Mouse (Mus musculus) left cerebral cortex, adult 8-10 months (tissue): ENCODE measurements at regions not wholly inside any gene's neighbourhood (a gene's known extent, or its start where the extent isn't known, plus 50 kb on each side); places are given as distances from the start of the nearest gene placed in this dataset.

Experiments used
- DNase-seq, 2 experiments: peaks; one replicate each; pipeline ENCODE4 v3.0.0; 2022; ENCODE audit warnings: low spot score in 2 of 2

DNA sequence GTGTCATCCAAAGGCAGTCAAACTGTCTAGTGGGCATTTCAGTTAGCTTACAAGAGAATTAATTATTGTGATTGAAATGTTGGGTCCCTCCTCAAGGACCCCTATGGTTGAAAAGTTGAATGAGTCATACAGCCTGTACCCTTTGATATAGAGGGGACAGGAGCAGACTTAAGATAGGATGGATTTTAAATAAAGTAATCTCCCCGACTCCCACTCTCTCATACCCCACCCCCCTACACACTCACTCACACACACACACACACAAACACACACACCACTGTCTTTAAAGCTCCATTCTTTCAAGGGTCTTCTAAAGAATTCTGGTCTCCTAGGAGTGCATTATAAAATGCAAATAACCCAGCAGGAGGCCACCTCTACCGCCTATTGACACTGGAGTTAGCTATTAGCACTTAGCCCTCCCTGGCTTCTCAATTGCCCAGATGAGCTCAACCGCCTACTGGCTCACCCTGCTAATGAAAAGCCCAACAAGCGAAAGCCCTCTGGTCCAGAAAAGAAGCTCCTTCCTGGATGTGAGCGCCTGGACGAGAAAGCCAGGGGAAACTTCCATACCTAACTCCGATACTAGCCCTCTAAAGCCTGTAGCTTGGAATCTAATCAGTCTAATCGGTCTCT, 236.3 kb upstream of the Rgma start:
- no peak for DNase-seq

DNA sequence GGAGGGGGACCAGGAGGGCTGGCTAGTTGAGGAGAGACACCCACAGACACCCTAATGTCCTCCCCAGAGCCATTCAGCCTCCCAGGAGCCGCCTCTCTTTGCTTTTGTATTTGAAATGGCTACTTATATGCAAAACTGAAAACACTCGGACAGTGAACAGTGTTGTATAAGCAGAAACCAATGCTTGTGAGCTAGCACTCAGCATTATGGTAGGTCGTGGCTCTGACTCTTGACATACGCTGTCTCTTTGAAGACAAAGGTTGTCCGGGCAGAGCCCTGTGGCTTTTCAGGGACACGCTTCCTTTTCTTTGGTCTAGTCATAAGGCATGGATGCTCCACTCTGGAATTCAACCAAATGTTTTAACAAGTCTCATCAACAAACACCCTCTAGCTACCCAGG, 235.4 kb upstream of the Rgma start:
- DNase-seq = no peak

DNA sequence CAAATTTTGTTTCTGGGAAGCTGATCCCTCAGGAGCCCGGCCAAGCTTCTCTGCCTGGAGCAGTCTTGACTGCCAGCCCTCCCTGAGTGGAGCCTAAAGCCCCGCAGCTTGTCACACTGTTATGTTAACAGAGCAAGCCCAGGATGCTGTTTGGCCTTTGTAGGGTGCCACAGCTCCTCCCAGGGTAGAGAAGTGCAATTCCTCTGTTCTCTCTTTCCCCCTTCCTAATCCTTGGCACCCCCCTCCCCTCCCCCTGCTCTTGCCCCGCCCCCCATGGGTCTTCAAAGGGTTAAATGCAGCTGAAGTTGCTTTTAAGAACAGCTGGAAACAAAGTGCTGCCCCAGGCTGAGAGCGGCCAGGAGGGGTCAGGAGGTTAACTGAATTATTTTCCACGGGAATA, 234.1 kb upstream of the Rgma start:
- no peak for DNase-seq

DNA sequence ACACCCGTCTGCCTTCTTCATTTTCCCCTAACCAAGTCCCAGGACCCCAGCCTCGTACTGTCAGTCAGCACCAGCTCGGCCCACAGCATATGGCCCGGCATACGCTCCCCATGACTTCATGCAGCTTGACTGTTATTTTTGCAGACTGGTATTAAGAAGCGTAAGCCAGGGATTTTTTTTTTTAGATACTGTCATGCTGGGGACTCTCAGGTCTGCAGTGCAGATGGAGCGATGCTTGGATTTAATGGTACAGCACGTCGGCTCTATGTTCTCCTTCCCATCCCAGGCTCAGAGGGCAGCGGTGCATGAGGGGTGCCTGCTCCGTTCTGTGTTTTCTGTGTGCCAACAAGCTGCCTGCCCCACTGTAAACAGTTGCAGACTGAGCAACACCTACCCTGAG, 231.4 kb upstream of the Rgma start:
- no peak for DNase-seq

DNA sequence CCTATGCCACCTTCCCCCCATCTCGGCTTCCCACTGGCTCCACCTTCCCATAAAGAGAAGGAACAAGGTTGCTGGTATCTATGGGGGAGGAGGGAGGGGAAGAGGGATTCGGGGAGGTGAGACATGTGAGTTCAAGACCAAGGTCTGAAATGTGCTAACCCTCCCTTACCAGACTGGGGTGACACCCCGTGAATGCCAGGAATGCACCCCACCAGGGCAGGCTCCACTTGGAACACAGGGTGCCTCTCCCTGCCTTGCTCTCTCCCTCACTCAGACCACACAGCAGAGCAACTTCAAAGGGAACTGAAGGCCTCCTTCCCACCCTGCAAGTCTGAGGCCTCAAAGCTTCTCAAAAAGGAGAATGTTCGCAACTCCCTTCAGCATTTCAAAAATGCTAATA, 230.5 kb upstream of the Rgma start:
- no peak for DNase-seq

DNA sequence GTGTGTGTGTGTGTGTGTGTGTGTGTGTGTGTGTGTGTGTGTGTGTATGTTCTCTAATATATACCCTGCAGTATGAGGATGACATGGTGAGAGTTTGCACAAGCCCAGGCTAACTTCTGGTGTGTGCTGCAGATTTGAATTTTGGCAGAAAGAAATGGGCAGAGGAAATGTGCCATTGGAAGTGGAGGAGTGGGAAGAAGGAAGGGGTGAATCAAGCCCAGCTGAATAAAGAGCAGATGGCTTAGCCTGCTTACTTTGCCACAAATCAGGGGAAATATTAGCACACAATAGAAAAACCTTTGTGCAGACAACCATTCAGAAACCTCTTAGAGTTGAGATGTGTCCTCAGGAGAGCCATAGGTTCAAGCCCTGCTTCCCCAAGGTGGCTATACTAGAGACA, 228.1 kb upstream of the Rgma start:
- DNase-seq = no peak

DNA sequence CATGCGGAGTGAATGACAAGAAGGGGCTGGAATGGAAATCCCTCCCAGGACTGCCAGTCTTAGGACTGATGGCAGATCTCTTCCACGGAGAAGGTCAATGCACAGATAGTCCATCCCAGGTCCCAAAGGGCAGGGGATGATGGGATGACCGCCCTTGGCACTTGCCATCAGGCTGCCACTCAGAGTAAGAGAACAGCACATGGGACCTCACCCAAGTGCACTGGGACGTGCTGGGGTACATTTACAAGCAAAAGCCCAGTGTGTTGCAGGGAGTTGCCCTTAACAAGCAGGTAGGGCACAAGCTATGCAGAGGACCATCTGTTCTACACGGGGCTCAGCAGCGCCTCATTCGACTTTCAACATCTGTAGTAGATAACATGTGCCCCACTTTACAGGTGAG, 224.9 kb upstream of the Rgma start:
- no peak for DNase-seq

DNA sequence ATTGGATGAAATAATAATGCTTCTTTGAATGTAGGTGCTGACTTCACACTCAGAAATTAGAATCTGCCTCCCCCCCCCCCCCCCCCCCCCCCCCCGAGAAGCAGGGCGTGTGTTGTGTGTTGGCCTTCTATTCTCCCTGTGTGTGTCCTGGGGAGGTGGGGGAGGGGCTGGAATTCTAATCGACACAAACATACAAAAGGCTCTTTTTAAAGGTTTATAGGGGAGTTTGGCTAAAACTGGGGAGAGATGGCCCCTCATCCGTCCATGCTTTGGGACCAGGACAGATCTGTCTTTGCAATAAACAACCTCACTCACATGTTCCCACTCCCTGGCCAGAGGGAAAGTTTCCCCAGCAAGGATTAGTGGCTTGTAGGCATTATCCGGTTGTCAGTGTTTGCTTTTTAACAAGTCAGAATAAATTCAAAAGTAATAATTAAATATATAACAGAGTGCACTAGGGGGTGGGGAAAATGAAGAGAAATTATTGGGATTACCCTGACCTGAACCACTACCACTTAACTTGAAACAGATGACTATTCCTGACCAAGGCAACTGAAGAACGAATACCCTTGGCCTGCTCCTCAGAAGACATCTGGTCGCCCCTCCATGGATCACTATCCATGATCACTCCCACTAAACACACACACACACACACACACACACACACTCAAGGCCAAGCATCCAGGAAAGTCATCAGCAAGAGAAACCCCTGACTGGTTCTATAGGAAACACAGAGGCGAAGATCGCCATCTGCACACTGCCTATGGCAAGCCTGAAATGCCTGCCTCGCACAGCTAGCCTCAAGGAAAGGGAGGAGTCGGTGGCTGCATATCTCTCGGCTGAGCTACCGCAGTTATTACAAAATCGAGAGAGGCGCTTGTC, 223.5 kb upstream of the Rgma start:
- no peak for DNase-seq

DNA sequence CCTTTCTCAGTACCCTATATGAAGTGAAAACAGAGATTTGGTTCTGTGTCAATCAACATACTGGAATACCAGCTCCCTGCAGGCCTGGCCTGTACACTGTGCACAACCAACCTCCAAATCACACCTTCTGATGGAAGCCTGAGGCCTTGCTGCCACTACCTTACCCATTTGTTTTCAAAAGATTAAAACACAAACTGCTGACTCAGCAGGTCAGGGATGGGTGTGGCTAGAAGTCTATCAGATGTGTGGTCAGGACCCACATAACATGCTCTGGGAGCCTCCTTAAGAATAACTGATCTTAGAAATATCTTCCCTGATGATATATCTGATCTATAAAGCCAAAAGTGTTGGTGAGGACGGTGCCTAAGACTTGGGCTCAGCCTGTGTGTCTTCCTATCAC, 221.6 kb upstream of the Rgma start:
- DNase-seq = no peak

DNA sequence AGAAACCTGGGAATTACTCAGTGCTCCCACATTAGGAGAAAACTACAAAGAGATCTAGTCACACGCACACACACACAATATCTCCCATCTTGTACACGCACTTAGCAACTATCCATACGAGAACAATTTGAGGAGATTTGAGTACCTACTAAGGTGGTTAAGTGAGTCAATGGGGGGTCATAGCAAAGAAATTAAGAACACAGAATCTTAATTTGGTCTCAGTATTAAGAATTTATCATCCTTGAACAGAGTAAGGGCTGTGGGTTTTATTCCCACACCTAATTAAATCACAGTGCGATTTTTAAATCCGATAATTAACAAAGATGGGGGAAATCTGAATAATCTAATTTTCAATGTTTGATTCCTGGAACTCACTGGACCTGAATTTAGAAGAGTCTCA, 216.5 kb upstream of the Rgma start:
- DNase-seq = no peak

DNA sequence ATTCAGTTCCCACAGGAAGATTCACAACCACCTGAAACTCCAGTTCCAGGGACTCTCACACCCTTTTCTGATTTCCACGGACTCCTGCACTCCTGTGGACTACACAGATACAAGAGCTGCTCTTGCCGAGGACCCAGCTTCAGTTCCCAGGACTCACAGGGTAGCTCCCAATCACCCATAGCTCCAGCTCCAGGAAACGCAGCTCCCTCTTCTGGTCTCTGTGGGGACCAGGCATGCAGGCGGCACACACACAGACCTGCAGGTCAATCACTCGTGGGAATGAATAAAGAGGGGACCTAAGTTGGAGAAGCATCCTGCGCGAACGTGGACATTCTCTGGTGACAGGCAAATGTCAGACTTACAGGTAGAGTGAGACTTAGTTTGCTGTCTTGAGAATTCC, 214.3 kb upstream of the Rgma start:
- no peak for DNase-seq

DNA sequence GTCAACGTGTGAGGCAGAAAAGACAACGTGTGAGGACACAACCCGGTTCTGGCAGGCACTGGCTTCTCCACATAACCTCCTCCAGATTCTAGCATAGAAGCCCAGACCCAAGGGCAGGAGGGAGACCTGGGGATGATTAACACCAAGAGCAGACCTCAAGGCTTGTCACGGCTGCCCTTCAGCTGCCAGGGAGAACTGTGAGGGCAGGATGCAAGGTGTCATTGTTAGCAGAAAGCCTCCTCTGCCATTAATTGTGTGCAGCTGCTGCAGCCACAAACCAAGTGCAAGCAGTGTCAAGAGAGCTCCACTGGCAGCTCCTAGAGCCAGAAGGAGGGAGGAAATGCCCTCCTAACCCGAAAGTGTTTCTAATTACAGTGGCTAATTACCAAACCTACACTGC, 211.6 kb upstream of the Rgma start:
- no peak for DNase-seq

DNA sequence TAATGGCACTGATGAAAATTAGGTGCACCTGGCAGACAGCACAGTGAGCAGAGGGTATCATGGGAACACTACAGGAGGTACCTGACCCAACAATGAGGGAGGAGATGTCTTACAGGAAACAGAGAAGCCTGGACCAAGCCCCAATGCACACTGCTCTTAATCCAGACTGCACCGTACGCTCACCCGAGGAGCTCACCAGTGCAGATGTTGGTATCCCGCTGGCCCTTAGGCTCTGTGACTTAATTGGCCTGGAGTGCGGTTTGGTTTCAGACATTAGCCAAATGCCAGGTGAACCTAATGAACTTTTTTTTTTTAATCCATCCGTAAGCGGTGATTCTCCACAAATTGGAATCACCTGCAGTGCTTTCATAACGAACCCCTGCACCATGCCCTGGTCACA, 209.8 kb upstream of the Rgma start:
- no peak for DNase-seq

DNA sequence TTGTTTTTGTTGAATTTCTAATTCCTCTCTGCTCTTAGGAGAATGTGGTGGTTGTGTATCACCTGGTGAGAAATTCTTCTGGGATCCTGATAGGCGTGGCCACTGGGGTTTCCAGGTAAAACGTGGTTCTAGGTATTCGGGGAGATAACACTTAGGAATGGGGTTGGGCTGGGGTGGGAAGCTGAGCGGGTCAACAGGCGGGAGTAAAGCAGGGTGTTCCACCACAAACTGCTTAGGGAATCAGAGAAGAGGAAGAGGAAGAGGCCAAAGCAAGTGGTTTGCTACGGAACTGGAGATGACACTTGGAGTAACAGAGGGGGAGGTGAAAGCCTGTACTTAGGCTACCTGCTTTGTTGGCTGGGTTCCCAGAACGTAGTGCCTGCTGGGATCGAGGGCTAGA, 205.9 kb upstream of the Rgma start:
- DNase-seq = no peak

DNA sequence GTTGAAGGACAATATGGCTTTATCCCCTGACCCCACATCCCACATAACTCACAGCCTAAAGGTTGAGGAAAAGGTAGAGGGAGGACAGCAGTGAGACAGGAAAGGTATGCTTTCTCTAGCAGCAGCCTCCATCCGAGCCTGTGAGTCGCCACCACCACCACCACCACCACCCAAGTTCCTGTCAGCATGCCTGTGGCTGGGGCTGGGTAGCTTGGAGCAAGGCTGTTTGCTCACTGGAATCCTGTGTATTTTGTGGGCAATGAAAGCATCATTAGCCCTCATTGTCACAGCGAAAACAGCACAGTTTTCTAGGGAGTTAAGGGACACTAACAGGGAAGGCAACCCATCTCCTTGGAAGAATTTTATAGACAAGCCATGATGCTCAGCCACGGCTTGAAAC, 202.7 kb upstream of the Rgma start:
- no peak for DNase-seq

DNA sequence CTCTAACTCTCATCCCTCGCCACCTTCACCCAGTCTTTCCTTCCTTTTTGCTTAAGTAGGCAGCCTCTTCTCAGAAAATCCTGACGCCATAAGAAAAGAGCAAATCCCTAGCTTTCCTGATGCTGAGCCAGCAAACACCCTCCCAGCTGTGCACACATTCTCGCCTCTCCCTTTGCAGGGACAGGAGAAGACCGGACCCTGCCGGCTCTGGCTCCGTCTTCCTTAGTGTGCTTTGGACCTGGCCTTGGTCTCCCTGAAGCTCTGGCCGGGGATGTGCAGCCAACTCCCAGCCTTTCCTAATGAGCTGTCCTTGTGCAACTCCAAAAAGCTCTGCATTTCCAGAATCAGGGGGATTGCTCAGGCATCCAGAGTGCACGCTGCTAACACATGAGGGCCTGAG, 191.5 kb upstream of the Rgma start:
- DNase-seq = no peak

DNA sequence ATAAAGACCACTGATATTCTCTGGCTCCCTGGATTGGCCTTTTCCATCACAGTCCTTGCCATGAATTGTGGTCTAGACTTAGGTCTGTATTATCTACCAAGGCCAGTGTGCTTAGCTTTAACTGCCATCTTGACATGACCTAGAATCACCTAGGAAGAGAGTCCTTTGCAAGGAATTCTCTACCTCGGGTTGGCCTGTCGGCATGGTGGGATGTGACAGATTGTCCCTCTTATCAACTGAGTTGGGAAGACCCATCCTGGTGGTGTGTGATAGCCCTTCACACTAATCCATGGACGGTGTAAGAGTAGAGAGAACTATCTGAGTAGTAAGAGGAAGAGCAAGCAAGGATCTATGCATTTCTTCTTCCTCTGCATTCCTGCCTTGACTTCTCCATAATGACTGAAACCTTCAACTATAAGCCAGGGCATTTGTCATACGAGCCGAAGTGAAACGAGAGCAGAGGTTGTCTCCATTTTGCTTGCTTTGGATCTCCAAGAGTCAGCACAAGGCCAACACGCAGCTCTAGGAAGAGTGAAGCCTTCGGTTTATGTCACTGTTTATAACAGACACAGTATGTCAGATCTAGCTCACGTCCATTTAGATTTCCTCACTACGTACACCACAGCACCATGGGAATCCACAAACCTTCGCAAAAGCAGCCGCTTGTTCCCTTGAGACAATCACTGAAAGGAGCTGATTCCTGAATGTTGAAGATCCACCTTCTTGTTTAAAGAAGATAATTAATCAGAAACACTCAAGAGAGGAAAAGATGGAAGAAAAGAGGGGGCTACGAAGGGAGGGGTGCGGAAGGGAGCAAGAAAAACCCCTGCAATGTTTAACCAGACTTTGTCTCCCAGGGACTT, 190.9 kb upstream of the Rgma start:
- DNase-seq = no peak

DNA sequence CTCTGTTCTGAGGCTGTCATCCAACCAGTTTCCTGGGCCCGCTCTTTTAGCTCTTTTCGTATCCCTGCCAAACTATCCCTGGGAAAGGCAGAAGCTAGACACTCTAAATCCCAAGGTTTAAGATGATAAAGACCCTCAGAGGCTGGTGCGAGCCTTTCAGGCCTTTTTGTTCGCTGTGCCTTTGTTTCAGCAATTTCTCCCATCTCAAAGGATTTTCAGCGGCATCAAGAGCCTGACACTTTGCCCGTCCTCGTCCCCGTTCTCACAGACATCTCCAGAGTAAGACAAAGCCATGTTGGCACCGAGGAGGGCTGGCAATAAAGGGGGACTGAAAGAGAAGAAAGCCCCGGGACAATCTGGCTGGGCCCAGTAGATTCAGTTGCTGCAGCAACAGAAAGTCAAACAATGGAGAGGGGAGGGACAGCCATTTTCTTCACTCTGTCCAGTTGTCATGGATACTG, 190.2 kb upstream of the Rgma start:
- DNase-seq = peak in 1 of 2 experiments; percentile 65

DNA sequence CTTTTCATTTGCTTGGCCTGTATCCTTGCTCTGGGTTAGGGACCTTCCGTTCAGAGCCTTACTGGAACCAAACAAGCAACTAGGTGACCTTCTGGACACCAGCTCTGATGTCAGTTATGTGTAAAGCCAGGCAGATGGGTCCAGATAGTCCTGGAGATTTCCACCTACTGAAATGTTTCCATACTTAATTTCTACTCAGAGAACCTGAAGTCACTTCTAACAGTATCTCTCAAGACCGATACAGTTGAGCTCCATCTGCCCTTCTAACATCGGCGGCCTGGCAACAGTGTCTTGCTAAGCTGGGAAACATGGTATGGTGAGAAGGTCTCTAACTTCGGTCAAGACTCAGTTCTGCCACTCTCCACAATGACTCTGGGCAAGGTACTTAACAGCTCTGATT, 189.7 kb upstream of the Rgma start:
- no peak for DNase-seq

DNA sequence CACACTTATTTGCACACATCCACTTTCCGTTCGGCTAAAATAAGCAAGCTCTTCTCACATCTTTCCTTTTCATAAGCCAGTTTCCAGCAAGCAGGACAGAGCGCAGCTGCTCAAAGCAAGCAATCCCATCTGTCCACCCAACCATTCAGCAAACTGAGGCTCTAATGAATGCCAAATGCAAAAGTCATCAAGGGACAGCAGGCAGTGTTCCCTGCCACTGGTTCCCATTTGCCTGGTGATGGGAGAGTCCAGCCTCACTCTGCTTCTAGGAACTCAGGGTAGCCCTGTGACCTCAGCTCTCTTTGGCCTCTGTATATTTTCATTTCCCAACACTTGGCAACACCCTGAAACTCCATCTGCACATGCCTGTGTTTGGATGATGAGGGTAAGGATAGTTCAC, 188.8 kb upstream of the Rgma start:
- DNase-seq = peak in 1 of 2 experiments; percentile 67

DNA sequence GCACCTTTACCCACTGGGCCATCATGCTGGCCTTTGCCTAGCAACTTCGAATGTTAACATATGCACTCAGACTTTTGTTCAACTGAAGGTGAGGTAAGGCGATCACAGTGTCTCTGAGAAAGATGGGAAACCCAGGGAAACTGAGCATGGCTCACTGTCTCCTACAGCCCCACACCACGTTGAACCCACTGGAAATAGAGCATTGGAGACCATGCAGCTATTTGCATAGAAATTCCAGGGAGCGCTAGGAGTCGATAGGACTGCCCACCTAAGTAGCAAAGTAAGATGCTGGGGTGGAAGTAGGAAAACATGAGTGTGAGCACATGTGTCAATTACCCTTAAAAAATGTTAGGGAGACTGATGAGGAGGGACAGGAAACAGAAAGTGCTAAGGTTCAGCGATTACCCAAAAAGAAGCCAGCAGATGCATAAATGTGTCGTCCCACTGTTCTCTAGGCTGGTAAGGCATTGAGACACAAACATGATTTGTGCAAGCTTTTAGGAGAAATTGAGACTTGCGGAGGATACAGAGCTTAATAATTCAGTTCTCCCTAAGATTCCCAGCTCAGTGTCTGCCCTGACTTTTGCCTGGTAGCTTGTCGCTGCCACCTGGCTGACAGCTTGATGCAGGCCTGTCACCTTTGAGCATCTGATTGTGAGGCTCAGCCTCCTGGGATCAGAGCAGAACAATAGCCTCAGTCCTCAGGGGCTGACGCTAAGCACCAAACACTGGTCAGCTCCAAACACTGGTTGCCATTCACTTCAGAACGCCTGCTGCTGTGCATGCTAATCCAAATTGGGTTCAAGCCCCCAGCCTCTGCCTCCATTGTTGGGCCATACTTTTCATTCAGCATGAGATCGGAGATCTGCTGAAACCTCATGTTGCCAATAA, 183.7 kb upstream of the Rgma start:
- peak in 1 of 2 experiments; percentile 35 for DNase-seq
